ENCODE assay signal across 9 mouse cellular contexts in the genomic region with DNA sequence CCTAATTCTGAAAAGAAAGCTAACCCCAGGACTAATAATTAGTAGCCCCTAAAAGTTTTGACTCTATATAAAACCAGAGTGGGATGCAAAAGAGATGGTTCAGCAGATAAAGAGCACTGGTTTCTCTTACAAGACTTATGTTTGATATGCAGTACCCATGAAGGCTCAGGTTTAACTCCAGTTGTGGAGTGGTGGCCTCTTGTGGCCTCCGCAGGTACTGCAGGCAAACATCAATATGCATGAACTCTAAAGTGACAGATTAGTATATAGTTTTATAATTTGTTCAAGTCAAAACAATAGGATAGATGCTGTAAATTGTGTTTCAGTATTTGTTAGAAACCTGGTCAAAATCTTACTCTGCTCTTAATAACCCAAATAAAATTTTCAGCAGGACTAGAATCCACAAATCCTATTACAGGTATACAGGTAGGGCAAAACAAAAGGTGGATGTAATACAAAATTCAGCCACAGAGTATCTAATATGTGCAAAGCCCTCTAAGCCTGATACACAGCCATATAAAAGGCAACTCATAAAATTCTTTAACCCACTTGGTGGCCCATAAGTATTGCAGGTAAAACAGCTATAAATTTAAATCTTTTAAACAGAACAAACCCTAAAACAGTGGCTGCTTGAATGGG. TPM values are rescaled to one million over a fixed set of nuclear protein-coding genes. Genes with fewer than 3 reads are reported as not detected.
DNase-seq lines count a peak whose midpoint lies in the region; ATAC-seq and TF ChIP-seq lines count a peak whose summit lies in the region.
"Had no signal": no experiment of that assay in that cellular context is flagged by ENCODE, and none has a peak within 500 bp of the region (broad histone marks: within the 10 kb centered on the region; RNA-seq: fewer than 3 reads in every experiment).

No protein-coding gene starts in this region.

- no peaks in the 10 kb centered on the region for H3K9me3 ChIP-seq in liver, embryonic 11.5 days (ENCODE audit: control insufficient read depth, low read length)
- H3K9me3 ChIP-seq: heart, embryonic 15.5 days had no signal

- H3K4me2 ChIP-seq in liver, embryonic 11.5 days, result no peak overlapping the region
- H3K4me2 ChIP-seq: heart, embryonic 15.5 days had no signal

- no peak overlapping the region for H3K9ac ChIP-seq in liver, embryonic 11.5 days (ENCODE audit: low read depth, low read length)
- H3K9ac ChIP-seq: heart, embryonic 15.5 days had no signal

- no peaks in the 10 kb centered on the region for H3K27me3 ChIP-seq in testis, adult 2 months (ENCODE audit: control insufficient read depth, insufficient read depth, low read length)
- H3K27me3 ChIP-seq in liver, embryonic 11.5 days (replicated peaks; ENCODE audit: control insufficient read depth, insufficient read depth, low read length), result no peaks in the 10 kb centered on the region
- H3K27me3 ChIP-seq in thymus, adult 2 months (ENCODE audit: control insufficient read depth, insufficient read depth, low read length), result no peaks in the 10 kb centered on the region
- H3K27me3 ChIP-seq: heart, embryonic 15.5 days had no signal

- H3K27ac ChIP-seq in testis, adult 2 months (ENCODE audit: control insufficient read depth, insufficient read depth, low read depth, low read length), result no peak overlapping the region
- H3K27ac ChIP-seq in liver, embryonic 11.5 days (ENCODE audit: low read depth, low read length), result no peak overlapping the region
- H3K27ac ChIP-seq in thymus, adult 2 months (ENCODE audit: control insufficient read depth, insufficient read depth, low read length), result no peak overlapping the region
- H3K27ac ChIP-seq: heart, embryonic 15.5 days had no signal

- H3K36me3 ChIP-seq in testis, adult 2 months (ENCODE audit: control insufficient read depth, insufficient read depth, low read length), result no peaks in the 10 kb centered on the region
- H3K36me3 ChIP-seq in liver, embryonic 11.5 days (ENCODE audit: control insufficient read depth, insufficient read depth, low read length), result peaks cover 47% of the 10 kb centered on the region
- H3K36me3 ChIP-seq in thymus, adult 2 months (ENCODE audit: control insufficient read depth, insufficient read depth, low read length), result peaks cover 72% of the 10 kb centered on the region

- 49% methylated on average over 1 of the region's 1 CpGs for WGBS in liver, embryonic 11.5 days
- 33% methylated on average over 1 of the region's 1 CpGs for WGBS in thymus, adult 2 months

- peak; percentile 87 for ATAC-seq in erythroblast, adult 5-6 weeks (replicated peaks; ENCODE audit: low FRiP score, poor library complexity, severe bottlenecking)
- ATAC-seq in liver, embryonic 11.5 days (replicated peaks; ENCODE audit: low FRiP score), result peak; percentile 32; the same call in 1 of the 2 replicates
- peak; percentile 88; the same call in 1 of the 2 replicates for ATAC-seq in monocyte, adult 5-6 weeks (replicated peaks; ENCODE audit: insufficient number of reproducible peaks, low FRiP score, low TSS enrichment, poor library complexity, severe bottlenecking)

- DNase-seq in testis, postnatal 14 days (ENCODE audit: low spot score), result no peak
- DNase-seq in adrenal gland, postnatal 36 days, result peak; percentile 76 to 81
- peak; percentile 70 for DNase-seq in hindlimb bud, embryonic 11.5 days (ENCODE audit: extremely low spot score, low read depth, low spot score)
- DNase-seq in liver, embryonic 11.5 days (ENCODE audit: low spot score), result no peak
- DNase-seq in thymus, adult 2 months, result peak; percentile 79

- no peak for TF ChIP-seq POLR2A in testis, adult 2 months (IDR thresholded peaks at IDR 0.05; ENCODE audit: control insufficient read depth, low read depth, low read length)
- TF ChIP-seq POLR2A in thymus, adult 2 months (IDR thresholded peaks at IDR 0.05; ENCODE audit: control insufficient read depth, extremely low read depth, insufficient read depth, low read length, poor library complexity), result no peak

- peak; percentile 44; the same call in 1 of the 2 replicates for TF ChIP-seq CTCF in testis, adult 2 months (IDR thresholded peaks at IDR 0.05; ENCODE audit: control insufficient read depth, insufficient read depth, insufficient replicate concordance, low read depth, low read length)
- TF ChIP-seq CTCF in thymus, adult 2 months (IDR thresholded peaks at IDR 0.05; ENCODE audit: borderline replicate concordance, control insufficient read depth, extremely low read depth, insufficient read depth, low read length, poor library complexity), result no peak

- no peaks in the 10 kb centered on the region for H3K4me1 ChIP-seq in testis, adult 2 months (ENCODE audit: control insufficient read depth, insufficient read depth, low read length)
- peaks cover 12% of the 10 kb centered on the region for H3K4me1 ChIP-seq in liver, embryonic 11.5 days (replicated peaks; ENCODE audit: control insufficient read depth, insufficient read depth, low read length)
- no peaks in the 10 kb centered on the region for H3K4me1 ChIP-seq in thymus, adult 2 months (replicated peaks; ENCODE audit: control insufficient read depth, insufficient read depth, low read length)

- H3K4me3 ChIP-seq in testis, adult 2 months (ENCODE audit: control insufficient read depth, low read depth, low read length), result no peak overlapping the region
- no peak overlapping the region for H3K4me3 ChIP-seq in liver, embryonic 11.5 days (ENCODE audit: low read depth, low read length)
- no peak overlapping the region for H3K4me3 ChIP-seq in thymus, adult 2 months (ENCODE audit: control insufficient read depth, insufficient read depth, low read length)
- H3K4me3 ChIP-seq: heart, embryonic 15.5 days had no signal

RNA-seq across cellular contexts. Expression of gene Dhx9, which starts 7.0 kb away (rescaled TPM):
- polyA plus RNA-seq in testis, adult 2 months (2012; rRNA removed), result 21.4 and 32.5 TPM in 2 replicates
- total RNA-seq in adrenal gland, postnatal 36 days (2021), result 100 to 1,000 TPM; 117 to 119 TPM
- 64.4 and 92.8 TPM in 2 replicates for total RNA-seq in erythroblast, adult 5-6 weeks (2015; ENCODE audit: low replicate concordance)
- 73.6 and 93.5 TPM in 2 replicates for total RNA-seq in erythroblast, adult 5-6 weeks (2017; ENCODE audit: low replicate concordance)
- polyA plus RNA-seq in liver, embryonic 11.5 days (2014; fragmentation: Nextera tagmentation; extraction: Ambion mirVana), result 12.9 and 16.0 TPM in 2 replicates
- total RNA-seq in monocyte, adult 5-6 weeks (2017), result 148 to 217 TPM (median 199 TPM) in 3 replicates
- polyA plus RNA-seq in thymus, adult 2 months (2012; rRNA removed), result 33.3 and 34.7 TPM in 2 replicates

RNA-seq across cellular contexts. Expression of gene Shcbp1l, which starts 55.5 kb away (rescaled TPM):
- polyA plus RNA-seq in testis, adult 2 months (2012; rRNA removed), result 110 and 111 TPM in 2 replicates
- under 1 TPM; 0.20 to 0.36 TPM for total RNA-seq in adrenal gland, postnatal 36 days (2021)
- 0.77 TPM in 1 of 2 replicates, not detected in the other for total RNA-seq in erythroblast, adult 5-6 weeks (2015; ENCODE audit: low replicate concordance)
- 0.26 and 1.4 TPM in 2 replicates for total RNA-seq in erythroblast, adult 5-6 weeks (2017; ENCODE audit: low replicate concordance)
- polyA plus RNA-seq in liver, embryonic 11.5 days (2014; fragmentation: Nextera tagmentation; extraction: Ambion mirVana), result 0.38 and 0.56 TPM in 2 replicates
- total RNA-seq in monocyte, adult 5-6 weeks (2017), result 0.64 to 1.1 TPM in 2 of 3 replicates, not detected in the other
- polyA plus RNA-seq in thymus, adult 2 months (2012; rRNA removed), result 0.94 and 1.1 TPM in 2 replicates
- polyA plus RNA-seq: heart, embryonic 15.5 days had no signal

Comparison
In these comparisons a context has a peak if more than half of its experiments do, and no peak if none do; other contexts are left out.
1. DNase-seq: peak in adrenal gland, postnatal 36 days (2 of 2), hindlimb bud, embryonic 11.5 days (single experiment) and thymus, adult 2 months (single experiment); none in testis, postnatal 14 days (single experiment) and liver, embryonic 11.5 days (single experiment).
2. ATAC-seq: peak in every context shown above with its lines; median percentile 88 in monocyte, adult 5-6 weeks; 87 in erythroblast, adult 5-6 weeks; 32 in liver, embryonic 11.5 days.